Mouse (Mus musculus) neural tube, embryonic 13.5 days (tissue): Measurements from ENCODE around the gene Cpb1. TPM values are rescaled to one million over a fixed set of nuclear protein-coding genes. Genes with fewer than 3 reads are reported as not detected.

ENCODE experiments used
- ATAC-seq: fragments of 200-750 bp; cut with Nextera tagmentation; 2 replicates; pipeline ENCODE4 v1.8.0; 2017; ENCODE audit warnings: low read depth, mild to moderate bottlenecking, moderate TSS enrichment, moderate library complexity
- H3K27ac ChIP-seq: fragments of 300-500 bp; sonication (generic); replicated peaks from 2 replicates; pipeline ENCODE4 v1.5.1; 2015; ENCODE audit warnings: moderate library complexity, mild to moderate bottlenecking, inconsistent platforms
- H3K27me3 ChIP-seq: fragments of 300-500 bp; sonication (generic); 2 replicates; pipeline ENCODE4 v1.6.1; 2015; ENCODE audit warnings: mild to moderate bottlenecking, inconsistent platforms
- H3K36me3 ChIP-seq: fragments of 300-500 bp; sonication (generic); 2 replicates; pipeline ENCODE4 v1.6.1; 2015; ENCODE audit warnings: mild to moderate bottlenecking, inconsistent platforms
- H3K4me1 ChIP-seq: fragments of 300-500 bp; sonication (generic); replicated peaks from 2 replicates; pipeline ENCODE4 v1.6.1; 2015; ENCODE audit warnings: inconsistent platforms
- H3K4me2 ChIP-seq: fragments of 300-500 bp; sonication (generic); 2 replicates; pipeline ENCODE4 v1.6.1; 2015; ENCODE audit warnings: inconsistent platforms, mild to moderate bottlenecking, moderate library complexity
- H3K4me3 ChIP-seq: fragments of 300-500 bp; sonication (generic); 2 replicates; pipeline ENCODE4 v1.5.1; 2015; ENCODE audit warnings: mild to moderate bottlenecking, inconsistent platforms
- H3K9ac ChIP-seq: fragments of 300-500 bp; sonication (generic); 2 replicates; pipeline ENCODE4 v1.6.1; 2015; ENCODE audit warnings: moderate library complexity, mild to moderate bottlenecking, inconsistent platforms
- H3K9me3 ChIP-seq: fragments of 300-500 bp; sonication (generic); 2 replicates; pipeline ENCODE4 v1.6.1; 2016; ENCODE audit warnings: inconsistent platforms
- WGBS: fragments of 180-500 bp; shearing (Covaris S2); methylation state at CpG from one replicate; pipeline ENCODE4 v1.1.7; 2015; 5-methylcytosine and 5-hydroxymethylcytosine counted together
- microRNA-seq: library from miRNA; unstranded; fragments of <30 nt; microRNA quantifications from one replicate; pipeline ENCODE4, GENCODE M21; 2016
- polyA plus RNA-seq: library from polyadenylated mRNA; unstranded; fragments of >200 nt; fragmentation: Nextera tagmentation; extraction: Ambion mirVana; gene quantifications from 2 replicates; pipeline ENCODE4 v1.2.1, GENCODE M21; 2015

The Cpb1 gene
- polyA plus RNA-seq, 1 experiment from 2014 or later, result 0.29 TPM

GRCm38 (mm10) chr3:20242050-20242449, 33.5 kb downstream of the Cpb1 start, which contains the start of gene Cpa3:
Gene Cpa3, minus strand, starts transcription at chr3:20242181.
- Histone ChIP-seq H3K9me3 (no peaks in the 10 kb centered on the region), H3K36me3 (no peaks in the 10 kb centered on the region), H3K27me3 (no peaks in the 10 kb centered on the region), H3K4me3 (no peak within 1 kb of the TSS), H3K4me1 (no peaks in the 10 kb centered on the region), H3K9ac (no peak within 1 kb of the TSS), H3K4me2 (no peak within 1 kb of the TSS), H3K27ac (no peak within 1 kb of the TSS)
- 82% methylated on average over 3 of the region's 3 CpGs for WGBS
- ATAC-seq, result no peak

DNA sequence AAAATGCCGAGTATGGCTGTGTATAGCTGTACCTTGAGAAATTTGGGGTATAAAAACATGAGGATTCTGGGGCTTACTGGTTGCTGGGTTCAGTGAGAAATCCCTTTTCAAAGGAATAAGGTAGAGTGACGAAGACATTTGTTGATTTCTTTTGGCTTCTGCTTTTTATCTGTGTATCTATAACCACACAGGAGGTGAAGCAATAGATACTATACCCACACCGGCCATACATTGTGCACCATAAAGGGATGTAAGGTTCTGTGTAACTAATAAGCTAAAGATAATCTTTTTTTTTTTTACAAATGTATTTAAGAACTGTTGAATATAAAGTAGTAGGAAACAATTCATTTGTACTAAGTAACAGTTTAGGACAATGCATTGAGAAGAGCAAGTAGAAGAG, 35.8 kb downstream of the Cpb1 start:
- no peak for ATAC-seq
- Histone ChIP-seq H3K27ac (no peak overlapping the region), H3K27me3 (no peaks in the 10 kb centered on the region), H3K9ac (no peak overlapping the region), H3K4me1 (no peaks in the 10 kb centered on the region), H3K9me3 (no peaks in the 10 kb centered on the region), H3K36me3 (no peaks in the 10 kb centered on the region), H3K4me3 (no peak overlapping the region), H3K4me2 (no peak overlapping the region)
- 90% methylated on average over 3 of the region's 3 CpGs for WGBS

DNA sequence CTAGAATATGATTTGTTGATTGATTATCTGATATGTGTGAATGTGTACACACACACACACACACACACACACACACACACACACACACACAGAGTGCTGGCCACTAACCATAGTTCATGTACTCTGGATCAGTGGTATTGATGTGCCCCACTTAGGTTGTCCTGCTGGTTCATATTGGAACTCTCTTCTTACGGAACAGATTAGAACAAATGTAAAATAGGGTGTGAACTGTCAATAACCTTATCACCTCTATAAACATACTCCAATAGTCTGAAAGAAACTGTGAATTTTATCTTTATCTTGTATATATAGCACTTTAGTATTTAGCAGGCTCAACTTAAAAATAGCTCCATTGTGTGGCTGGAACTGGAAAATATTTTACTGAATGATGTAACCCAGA, 38.6 kb downstream of the Cpb1 start:
- Histone ChIP-seq H3K9me3 (no peaks in the 10 kb centered on the region), H3K27me3 (no peaks in the 10 kb centered on the region), H3K36me3 (no peaks in the 10 kb centered on the region), H3K4me3 (no peak overlapping the region), H3K9ac (no peak overlapping the region), H3K4me2 (no peak overlapping the region), H3K27ac (no peak overlapping the region), H3K4me1 (no peaks in the 10 kb centered on the region)
- no peak for ATAC-seq
- 88% methylated on average over 1 of the region's 1 CpGs for WGBS

GRCm38 (mm10) chr3:20229027-20229426, 46.5 kb downstream of the Cpb1 start:
- ATAC-seq, result no peak
- H3K4me1 ChIP-seq, result no peaks in the 10 kb centered on the region
- no peaks in the 10 kb centered on the region for H3K27me3 ChIP-seq
- no peak overlapping the region for H3K9ac ChIP-seq
- H3K9me3 ChIP-seq, result no peaks in the 10 kb centered on the region
- H3K27ac ChIP-seq, result no peak overlapping the region
- H3K36me3 ChIP-seq, result no peaks in the 10 kb centered on the region
- WGBS, result 93% methylated on average over 1 of the region's 1 CpGs
- H3K4me2 ChIP-seq, result no peak overlapping the region
- no peak overlapping the region for H3K4me3 ChIP-seq

DNA sequence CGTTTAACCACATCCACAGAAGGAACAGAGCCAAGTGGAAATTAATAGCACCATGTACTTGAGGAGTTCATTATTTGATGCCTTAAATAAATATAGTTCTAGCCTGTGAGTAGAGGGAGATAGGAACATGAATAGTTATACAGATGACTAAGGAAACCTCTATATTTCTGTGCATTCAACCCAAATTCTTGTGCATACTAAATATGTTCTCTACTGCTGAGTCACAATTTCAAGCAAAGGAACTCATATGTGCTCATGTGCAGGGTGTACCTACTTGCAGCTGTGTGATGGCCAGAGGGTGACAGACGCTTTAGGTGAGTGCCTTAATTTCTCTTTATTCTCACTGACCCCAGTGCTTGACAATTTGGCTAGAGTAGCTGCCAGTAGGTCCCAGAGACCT, 50.1 kb downstream of the Cpb1 start:
- WGBS, result 92% methylated on average over 2 of the region's 2 CpGs
- ATAC-seq, result no peak
- no peak overlapping the region for H3K4me3 ChIP-seq

DNA sequence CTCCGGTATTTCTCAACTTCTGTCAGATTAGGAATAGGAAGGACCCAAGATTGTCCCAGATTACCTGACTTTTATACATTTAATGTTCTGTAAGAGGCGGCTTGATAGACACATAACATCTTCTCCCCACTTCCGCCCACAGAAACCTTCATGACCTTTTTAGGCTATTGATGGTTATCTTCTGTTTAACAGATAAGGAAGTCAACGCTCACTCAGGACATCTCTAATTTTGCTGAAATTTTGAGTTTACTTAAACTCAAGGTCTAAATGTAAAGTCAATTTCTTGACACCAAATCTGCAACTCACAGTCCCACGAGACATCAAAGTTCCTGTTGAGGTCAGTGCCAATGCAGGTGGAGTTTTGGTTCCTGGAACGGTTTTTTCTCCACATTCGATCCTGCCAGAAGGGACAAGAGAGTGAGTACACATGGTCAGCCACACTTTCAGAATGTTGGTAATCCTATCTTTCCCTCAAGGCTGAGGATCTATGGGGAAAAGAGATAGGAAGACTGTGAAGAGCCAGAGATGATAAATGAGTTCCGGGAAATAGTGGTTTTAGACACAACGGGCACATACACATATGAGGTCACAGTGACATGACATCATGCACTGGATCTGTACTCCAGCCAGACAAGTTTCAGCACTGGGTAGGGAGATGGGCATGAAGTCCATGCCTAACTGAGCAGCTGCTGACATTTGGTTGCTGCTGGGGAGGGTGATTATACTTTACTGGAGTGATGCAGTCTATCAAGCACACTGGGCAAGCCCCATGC, 52.4 kb downstream of the Cpb1 start:
- Histone ChIP-seq H3K4me2 (no peak overlapping the region), H3K9me3 (no peaks in the 10 kb centered on the region), H3K4me1 (no peaks in the 10 kb centered on the region), H3K36me3 (no peaks in the 10 kb centered on the region), H3K27me3 (no peaks in the 10 kb centered on the region), H3K27ac (no peak overlapping the region), H3K4me3 (no peak overlapping the region), H3K9ac (no peak overlapping the region)
- ATAC-seq, result no peak
- 95% methylated on average over 9 of the region's 9 CpGs for WGBS

More for the DNA sequence above, 50.1 kb downstream of the Cpb1 start:
- Histone ChIP-seq H3K27ac (no peak overlapping the region), H3K9ac (no peak overlapping the region), H3K9me3 (no peaks in the 10 kb centered on the region), H3K4me1 (no peaks in the 10 kb centered on the region), H3K36me3 (no peaks in the 10 kb centered on the region), H3K27me3 (no peaks in the 10 kb centered on the region), H3K4me2 (no peak overlapping the region)

DNA sequence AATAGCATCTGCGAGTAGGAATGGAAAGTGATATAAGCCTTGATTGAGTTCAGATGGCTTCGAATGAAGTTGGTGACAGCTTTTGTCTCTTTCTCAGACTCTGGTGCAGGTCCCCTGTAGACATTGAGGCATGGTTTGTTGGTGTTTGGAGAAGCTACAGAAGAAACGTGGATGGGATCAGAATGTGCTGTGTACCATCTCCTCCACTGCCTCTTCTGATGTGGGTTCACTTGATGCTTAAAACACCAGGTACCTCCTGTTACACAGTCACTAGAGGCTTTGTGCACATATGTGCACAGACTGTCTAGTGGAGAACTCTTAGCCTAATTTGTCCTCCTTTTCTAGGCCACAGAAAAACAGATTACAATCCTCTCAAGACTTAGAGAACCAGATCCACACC, 53.4 kb downstream of the Cpb1 start:
- Histone ChIP-seq H3K9ac (no peak overlapping the region), H3K4me3 (no peak overlapping the region), H3K27me3 (no peaks in the 10 kb centered on the region), H3K9me3 (no peaks in the 10 kb centered on the region), H3K4me2 (no peak overlapping the region), H3K27ac (no peak overlapping the region), H3K36me3 (no peaks in the 10 kb centered on the region), H3K4me1 (no peaks in the 10 kb centered on the region)
- no peak for ATAC-seq
- WGBS, result 85% methylated on average over 3 of the region's 3 CpGs

GRCm38 (mm10) chr3:20198869-20199268, 76.7 kb downstream of the Cpb1 start:
- no peaks in the 10 kb centered on the region for H3K4me1 ChIP-seq
- H3K9ac ChIP-seq, result no peak overlapping the region
- H3K36me3 ChIP-seq, result no peaks in the 10 kb centered on the region
- H3K27ac ChIP-seq, result no peak overlapping the region
- ATAC-seq, result peak; percentile 50; the same call in 1 of the 2 replicates
- no peak overlapping the region for H3K4me3 ChIP-seq
- H3K4me2 ChIP-seq, result no peak overlapping the region
- H3K9me3 ChIP-seq, result no peaks in the 10 kb centered on the region
- no peaks in the 10 kb centered on the region for H3K27me3 ChIP-seq
- WGBS, result 27% methylated on average over 6 of the region's 6 CpGs

Small RNA genes within 50 kb of the gene (microRNA-seq; reads per million reads assigned to microRNA genes)
- not detected for gene Mir7007

Other genes with a start within 250 kb of the Cpb1 start
- 14.6 and 15.1 TPM in 2 replicates for gene Hps3, start 240.4 kb downstream of the Cpb1 start, polyA plus RNA-seq
- gene Hltf, start 217.9 kb downstream of the Cpb1 start, polyA plus RNA-seq, result 16.9 TPM in 2 replicates
- gene Gyg, start 120.4 kb downstream of the Cpb1 start, polyA plus RNA-seq, result 39.8 and 42.3 TPM in 2 replicates
- 0.27 and 1.6 TPM in 2 replicates for gene Cpa3, start 33.6 kb downstream of the Cpb1 start, polyA plus RNA-seq
- 0.17 and 0.36 TPM in 2 replicates for gene Agtr1b, start 91.4 kb upstream of the Cpb1 start, polyA plus RNA-seq